Mouse (Mus musculus) monocyte, adult 2 months (primary cell): ENCODE measurements around the gene Rab3a.

Experiments
- DNase-seq, 2 experiments: peaks; one replicate each; pipeline ENCODE4 v3.0.0; 2022; ENCODE audit warnings: low spot score in 2 of 2, low read depth in 1 of 2

The Rab3a gene

DNA sequence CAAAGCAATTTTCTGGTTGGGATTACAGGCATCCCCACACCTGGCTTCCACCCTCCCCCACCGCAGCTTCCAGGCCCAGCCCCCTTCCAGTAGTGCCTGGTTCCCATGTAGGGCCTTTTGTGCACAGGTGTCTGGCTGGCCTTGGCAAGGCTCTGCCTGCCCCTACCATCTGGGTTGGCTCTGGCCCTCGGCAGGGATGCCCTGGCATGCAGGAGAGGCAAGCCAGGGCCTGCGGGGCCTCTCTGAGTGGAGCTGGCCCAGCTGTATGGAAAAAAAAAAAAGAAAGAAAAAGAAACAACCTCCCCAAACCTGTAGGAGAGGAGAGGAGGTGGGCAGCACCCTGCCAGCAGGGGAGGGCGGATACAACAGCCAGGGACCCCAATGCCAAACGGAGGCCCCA lies 18.9 kb downstream of the Rab3a start:
- no peak for DNase-seq

- no peak for DNase-seq
Measured at GRCm38 (mm10) chr8:70773833-70774232, 19.4 kb downstream of the Rab3a start.

DNA sequence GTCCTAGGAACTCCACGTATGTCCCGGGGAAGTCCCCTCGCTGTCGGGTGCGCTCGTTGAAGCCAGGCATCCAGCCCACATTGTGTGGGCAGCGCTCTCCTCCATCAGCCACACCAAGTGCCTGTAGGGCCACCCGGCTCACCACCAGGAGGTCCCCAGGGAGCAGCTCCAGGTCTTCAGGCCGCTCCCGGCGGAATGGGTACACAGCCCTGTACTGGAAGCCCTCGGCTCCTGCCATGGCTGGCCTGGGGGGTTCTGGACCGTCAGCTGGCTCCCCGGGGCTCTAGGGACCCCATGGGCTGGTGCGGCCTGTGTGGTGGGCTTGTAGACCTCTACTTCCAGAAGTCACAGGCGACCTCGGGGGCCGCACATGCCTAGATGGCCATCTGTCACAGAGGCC lies 20.3 kb downstream of the Rab3a start:
- no peak for DNase-seq

DNA sequence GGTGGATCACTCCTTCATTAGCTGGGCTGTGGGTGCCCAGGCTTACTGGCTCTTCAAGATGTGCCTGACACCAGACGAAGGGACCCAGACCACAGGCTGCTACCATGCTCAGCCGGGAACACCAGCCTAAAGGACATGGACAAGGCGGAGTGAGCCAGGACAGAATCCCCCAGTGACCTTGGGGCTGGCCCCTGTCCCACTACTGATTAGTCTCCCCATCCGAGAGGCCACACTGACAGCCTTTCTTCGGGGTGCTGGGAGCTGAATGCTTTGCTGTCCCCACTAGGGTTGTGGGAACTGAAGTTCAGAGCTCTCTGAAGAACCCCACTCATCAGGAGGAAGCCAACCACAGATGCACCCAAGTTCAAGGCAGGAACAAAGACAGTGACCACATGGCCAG lies 20.7 kb downstream of the Rab3a start:
- DNase-seq = no peak

- no peak for DNase-seq
Measured at GRCm38 (mm10) chr8:70775851-70776495, 21.5 kb downstream of the Rab3a start.

GRCm38 (mm10) chr8:70776496-70777444 lies 22.3 kb downstream of the Rab3a start, which contains the start of gene Pik3r2:
Gene Pik3r2 (minus strand): TSS chr8:70776713.
- peak; percentile 90 to 93 for DNase-seq

- DNase-seq = no peak
Measured at GRCm38 (mm10) chr8:70780093-70780492, 25.6 kb downstream of the Rab3a start.

- no peak for DNase-seq
Measured at GRCm38 (mm10) chr8:70786291-70787050, 32.0 kb downstream of the Rab3a start.

GRCm38 (mm10) chr8:70787051-70787445 lies 32.6 kb downstream of the Rab3a start:
- DNase-seq = no peak

GRCm38 (mm10) chr8:70787941-70788667 lies 33.6 kb downstream of the Rab3a start:
- DNase-seq = no peak

DNA sequence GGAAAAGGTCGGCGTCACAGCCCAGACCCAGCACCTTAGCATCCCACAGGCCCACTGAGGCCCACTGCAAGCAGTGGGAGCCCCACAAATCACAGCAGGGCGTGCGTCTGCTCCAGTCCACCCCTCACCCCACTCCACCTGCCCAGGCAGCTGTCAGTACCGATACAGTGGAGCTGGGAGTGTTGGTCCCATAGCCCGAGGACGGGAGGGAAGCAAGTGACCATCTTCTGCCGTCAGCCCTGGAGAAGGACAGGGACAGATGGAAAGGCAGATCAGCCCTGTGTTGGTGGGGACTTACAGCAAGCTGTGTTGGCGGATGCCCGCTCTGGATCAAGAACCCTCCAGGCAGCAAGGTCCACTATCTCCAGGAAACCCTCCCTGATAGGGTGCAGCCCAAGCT lies 34.6 kb downstream of the Rab3a start:
- DNase-seq = no peak

GRCm38 (mm10) chr8:70790846-70791245 lies 36.4 kb downstream of the Rab3a start:
- no peak for DNase-seq

DNA sequence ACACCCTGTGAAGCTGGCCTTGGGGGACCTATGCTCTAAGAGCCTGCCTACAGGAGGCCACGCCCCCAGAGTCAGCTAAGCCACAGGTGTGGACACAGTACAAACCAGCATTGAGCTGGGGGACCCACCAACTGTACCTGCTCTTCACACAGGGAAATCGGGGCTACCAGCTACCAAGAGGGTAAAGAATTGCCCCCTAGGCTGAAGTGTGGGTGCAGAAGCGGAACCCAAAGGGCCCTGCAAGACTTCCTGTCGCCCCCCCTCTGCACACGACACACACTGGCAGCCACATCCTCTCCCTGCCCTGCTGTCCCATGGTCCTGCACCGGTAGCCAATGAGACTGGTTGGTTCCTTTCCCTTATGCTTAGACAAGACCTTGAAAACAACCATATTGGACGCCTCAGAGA lies 36.8 kb downstream of the Rab3a start:
- DNase-seq = peak in 1 of 2 experiments; percentile 64

GRCm38 (mm10) chr8:70791975-70792691 lies 37.7 kb downstream of the Rab3a start:
- DNase-seq = peak; percentile 91 to 98

DNA sequence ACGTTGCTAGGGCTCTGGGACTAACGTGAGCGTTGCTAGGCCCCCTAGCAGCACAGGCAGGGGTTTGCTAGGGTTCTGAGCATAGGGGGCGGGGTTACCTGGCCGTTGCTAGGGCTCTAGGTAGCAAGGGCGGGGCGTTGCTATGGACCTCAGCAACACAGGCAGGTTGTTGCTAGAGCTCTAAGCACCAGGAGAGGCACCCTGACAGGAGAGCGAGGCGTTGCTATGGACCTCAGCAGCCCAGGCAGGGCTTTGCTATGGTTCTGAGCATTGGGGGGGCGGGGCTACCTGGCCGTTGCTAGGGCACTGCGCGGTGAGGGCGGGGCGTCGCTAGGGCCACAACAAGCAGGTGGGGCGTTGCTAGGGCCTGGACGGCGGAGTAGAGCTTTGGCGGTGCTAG lies 38.2 kb downstream of the Rab3a start:
- peak in 1 of 2 experiments; percentile 41 for DNase-seq

GRCm38 (mm10) chr8:70794215-70794614 lies 39.7 kb downstream of the Rab3a start:
- no peak for DNase-seq

DNA sequence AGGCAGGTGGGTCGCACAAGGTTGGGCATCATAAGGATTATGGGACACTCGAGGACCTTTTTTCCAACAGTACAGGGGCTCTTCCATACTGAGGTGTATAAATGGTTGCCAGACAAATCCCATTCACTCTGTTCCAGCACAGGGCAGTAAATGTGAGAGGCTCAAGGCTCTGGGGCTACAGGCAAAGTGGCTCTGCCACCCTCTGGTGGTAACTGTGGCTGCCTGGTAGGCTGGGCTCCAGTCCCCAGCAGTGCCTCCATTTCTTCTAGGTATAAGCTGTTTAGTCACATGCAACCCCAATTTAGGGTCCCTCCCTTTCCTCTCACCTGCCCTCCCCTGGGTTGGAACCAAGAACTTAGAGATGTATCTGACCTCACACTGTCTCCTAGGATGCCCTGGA lies 40.9 kb downstream of the Rab3a start:
- no peak for DNase-seq

GRCm38 (mm10) chr8:70796403-70797080 lies 42.1 kb downstream of the Rab3a start:
- no peak for DNase-seq
